Mouse (Mus musculus) CH12.LX (cell line): ENCODE results near the gene Pptc7. TPM values are rescaled to one million over a fixed set of nuclear protein-coding genes. Genes with fewer than 3 reads are reported as not detected.

Source experiments
- DNase-seq: peaks from one replicate; pipeline ENCODE4 v3.0.0-alpha.2; 2013; ENCODE audit errors: extremely low read depth
- H3K27ac ChIP-seq: 2 replicates; pipeline ENCODE4 v1.5.1; 2012; ENCODE audit warnings: low read depth, mild to moderate bottlenecking, control low read depth, moderate library complexity; ENCODE audit not compliant: insufficient read depth
- H3K27me3 ChIP-seq: replicated peaks from 2 replicates; pipeline ENCODE3; 2012; ENCODE audit warnings: inconsistent platforms
- H3K36me3 ChIP-seq, 2 experiments: replicated peaks in 1 of 2; 2 replicates each; pipeline versions ENCODE3 to v1.6.1; 2012; ENCODE audit warnings: inconsistent platforms in 1 of 2, low read length in 1 of 2, mild to moderate bottlenecking in 1 of 2, mixed read lengths in 1 of 2, moderate library complexity in 1 of 2; ENCODE audit not compliant: control insufficient read depth in 1 of 2, insufficient read depth in 1 of 2
- H3K4me1 ChIP-seq, 2 experiments: 2 replicates each; pipeline ENCODE4 v1.6.1; 2012; ENCODE audit warnings: inconsistent platforms in 1 of 2, moderate library complexity in 1 of 2; ENCODE audit not compliant: insufficient read depth in 2 of 2, control insufficient read depth in 1 of 2
- H3K4me2 ChIP-seq: 2 replicates; pipeline ENCODE4 v1.6.1; 2012; ENCODE audit warnings: low read depth, mild to moderate bottlenecking, control low read depth; ENCODE audit not compliant: poor library complexity, insufficient read depth, severe bottlenecking
- H3K4me3 ChIP-seq, 3 experiments: fragments of 150-350 bp in 1 of 3; sonication (generic) in 1 of 3; replicated peaks in 1 of 3; 2 replicates each; pipeline versions ENCODE3 to v1.5.1; 2011 to 2012; ENCODE audit warnings: low read depth in 2 of 3, low read length in 2 of 3, mild to moderate bottlenecking in 2 of 3, moderate library complexity in 2 of 3, control low read depth in 1 of 3, improper control_type of control experiment in 1 of 3, inconsistent platforms in 1 of 3, mixed read lengths in 1 of 3; ENCODE audit not compliant: poor library complexity in 1 of 3
- H3K79me2 ChIP-seq: replicated peaks from 2 replicates; pipeline ENCODE4 v1.6.1; 2012; ENCODE audit warnings: mild to moderate bottlenecking, moderate library complexity; ENCODE audit not compliant: control insufficient read depth, poor library complexity, insufficient read depth, severe bottlenecking; ENCODE audit errors: extremely low read depth
- H3K9ac ChIP-seq: 2 replicates; pipeline ENCODE4 v1.6.1; 2012; ENCODE audit warnings: low read depth, mild to moderate bottlenecking, control low read depth, moderate library complexity; ENCODE audit not compliant: insufficient read depth
- H3K9me3 ChIP-seq: replicated peaks from 2 replicates; pipeline ENCODE3; 2012; ENCODE audit warnings: low read length, inconsistent platforms, mixed read lengths
- CHD2 ChIP-seq: IDR thresholded peaks from 2 replicates; pipeline ENCODE4 v1.6.1; 2011; ENCODE audit warnings: low read length, improper control_type of control experiment
- E2F4 ChIP-seq: IDR thresholded peaks from 2 replicates; pipeline ENCODE4 v1.6.1; 2011; ENCODE audit warnings: low read depth, low read length, improper control_type of control experiment; ENCODE audit not compliant: insufficient replicate concordance
- ELF1 ChIP-seq: IDR thresholded peaks from 2 replicates; pipeline ENCODE4 v1.6.1; 2014; ENCODE audit warnings: low read depth, mild to moderate bottlenecking, inconsistent platforms, low read length, improper control_type of control experiment
- EP300 ChIP-seq: IDR thresholded peaks from 2 replicates; pipeline ENCODE4 v1.6.1; 2011; ENCODE audit warnings: low read length, improper control_type of control experiment
- ETS1 ChIP-seq: conservative IDR thresholded peaks from 2 replicates; pipeline ENCODE4 v1.6.1; 2012; ENCODE audit warnings: low read depth, mild to moderate bottlenecking, inconsistent platforms, low read length, improper control_type of control experiment, moderate library complexity
- JUN ChIP-seq: IDR thresholded peaks from 2 replicates; pipeline ENCODE4 v1.6.1; 2011; ENCODE audit warnings: low read depth, mild to moderate bottlenecking, low read length, improper control_type of control experiment, moderate library complexity; ENCODE audit not compliant: insufficient read depth
- JUND ChIP-seq: conservative IDR thresholded peaks from 2 replicates; pipeline ENCODE4 v1.6.1; 2011; ENCODE audit warnings: low read depth, low read length, improper control_type of control experiment
- KAT2A ChIP-seq: IDR thresholded peaks from 2 replicates; pipeline ENCODE4 v1.6.1; 2012; ENCODE audit warnings: low read length, improper control_type of control experiment, inconsistent platforms; ENCODE audit not compliant: insufficient replicate concordance
- MAX ChIP-seq: IDR thresholded peaks from 2 replicates; pipeline ENCODE4 v1.6.1; 2011; ENCODE audit warnings: low read length, improper control_type of control experiment
- MAZ ChIP-seq: IDR thresholded peaks from 2 replicates; pipeline ENCODE4 v1.6.1; 2012; ENCODE audit warnings: low read depth, mild to moderate bottlenecking, inconsistent platforms, low read length, improper control_type of control experiment, moderate library complexity
- MXI1 ChIP-seq: IDR thresholded peaks from 2 replicates; pipeline ENCODE4 v1.6.1; 2011; ENCODE audit warnings: mild to moderate bottlenecking, low read depth, low read length, improper control_type of control experiment
- MYC ChIP-seq: IDR thresholded peaks from 2 replicates; pipeline ENCODE4 v1.6.1; 2011; ENCODE audit warnings: low read depth, mild to moderate bottlenecking, improper control_type of control experiment, low read length
- NELFE ChIP-seq: IDR thresholded peaks from 2 replicates; pipeline ENCODE4 v1.6.1; 2011; ENCODE audit warnings: low read depth, low read length, improper control_type of control experiment
- NRF1 ChIP-seq: IDR thresholded peaks from 2 replicates; pipeline ENCODE4 v1.6.1; 2014; ENCODE audit warnings: low read depth, mild to moderate bottlenecking, inconsistent platforms, low read length, improper control_type of control experiment, moderate library complexity
- POLR2A ChIP-seq: IDR thresholded peaks from 2 replicates; pipeline ENCODE4 v1.6.1; 2011; ENCODE audit warnings: low read depth, mild to moderate bottlenecking, improper control_type of control experiment, low read length
- POLR2AphosphoS2 ChIP-seq: IDR thresholded peaks from 2 replicates; pipeline ENCODE4 v1.6.1; 2011; ENCODE audit warnings: low read depth, low read length, improper control_type of control experiment
- RCOR1 ChIP-seq: conservative IDR thresholded peaks from 2 replicates; pipeline ENCODE4 v1.6.1; 2012; ENCODE audit warnings: low read depth, mild to moderate bottlenecking, inconsistent platforms, low read length, improper control_type of control experiment
- SIN3A ChIP-seq: IDR thresholded peaks from 2 replicates; pipeline ENCODE4 v1.6.1; 2012; ENCODE audit warnings: low read length, improper control_type of control experiment, inconsistent platforms
- TBP ChIP-seq: conservative IDR thresholded peaks from 2 replicates; pipeline ENCODE4 v1.6.1; 2011; ENCODE audit warnings: low read depth, low read length, improper control_type of control experiment
- TCF12 ChIP-seq: IDR thresholded peaks from 2 replicates; pipeline ENCODE4 v1.6.1; 2014; ENCODE audit warnings: low read depth, mild to moderate bottlenecking, inconsistent platforms, low read length, improper control_type of control experiment
- UBTF ChIP-seq: IDR thresholded peaks from 2 replicates; pipeline ENCODE4 v1.6.1; 2012; ENCODE audit warnings: low read depth, mild to moderate bottlenecking, inconsistent platforms, low read length, improper control_type of control experiment, moderate library complexity
- USF1 ChIP-seq: IDR thresholded peaks from 2 replicates; pipeline ENCODE4 v1.6.1; 2014; ENCODE audit warnings: low read depth, mild to moderate bottlenecking, inconsistent platforms, low read length, improper control_type of control experiment
- USF2 ChIP-seq: conservative IDR thresholded peaks from 2 replicates; pipeline ENCODE4 v1.6.1; 2011; ENCODE audit warnings: low read depth, low read length, improper control_type of control experiment
- ZMIZ1 ChIP-seq: IDR thresholded peaks from 2 replicates; pipeline ENCODE4 v1.6.1; 2012; ENCODE audit warnings: low read depth, mild to moderate bottlenecking, inconsistent platforms, low read length, improper control_type of control experiment
- dilution Hi-C: fragments of 300-500 bp; cut with MboI; formaldehyde crosslinking; loops from 2 replicates; pipeline ENCODE4 v1.14.3; 2020; ENCODE audit warnings: low sequenced_read_pairs; ENCODE audit not compliant: extremely low pct_unique_long_range_greater_than_20kb, extremely low pct_ligation_motif_present
- in situ Hi-C: fragments of 300-500 bp; cut with MboI; formaldehyde crosslinking; loops from 3 replicates; pipeline ENCODE4 v1.14.3; 2019; ENCODE audit warnings: low sequenced_read_pairs, low pct_ligation_motif_present, low pct_unique_long_range_greater_than_20kb, mixed read lengths
- polyA plus RNA-seq: library from polyadenylated mRNA; unstranded; fragments of >175 nt; gene quantifications from 2 replicates; pipeline ENCODE4 v1.2.1, GENCODE M21; 2012; ENCODE audit warnings: low read depth; ENCODE audit not compliant: insufficient read length
- total RNA-seq, 2 experiments: library from RNA; depleted of rRNA; stranded (reverse); fragments of 300-350 nt in 1 of 2; fragments of >200 nt in 1 of 2; gene quantifications; 2 replicates each; pipeline ENCODE4 v1.2.3; 2012 to 2014

Gene Pptc7
- total and polyA plus RNA-seq, 3 experiments, result 17.1 to 25.9 (median 23.6) TPM

- H3K27me3 ChIP-seq, result no peaks in the 10 kb centered on the region
- no peaks in the 10 kb centered on the region for H3K9me3 ChIP-seq
- H3K4me3 ChIP-seq, result no peak overlapping the region
- in situ Hi-C loops (no loop called here), dilution Hi-C loops (no loop called here)
- no peak overlapping the region for H3K9ac ChIP-seq
- no peak overlapping the region for H3K4me2 ChIP-seq
- H3K79me2 ChIP-seq, result no peaks in the 10 kb centered on the region
- H3K36me3 ChIP-seq, result peaks cover 41 to 77% of the 10 kb centered on the region in 2 experiments
- no peaks in the 10 kb centered on the region for H3K4me1 ChIP-seq
- DNase-seq, result no peak
- TF ChIP-seq USF2 (no peak), NRF1 (no peak), UBTF (no peak), E2F4 (no peak), ELF1 (no peak), JUN (no peak), TCF12 (no peak), CHD2 (no peak), MXI1 (no peak), USF1 (no peak), ZMIZ1 (no peak), SIN3A (no peak), MAX (no peak), JUND (no peak), KAT2A (no peak), MYC (no peak), POLR2AphosphoS2 (no peak)
- H3K27ac ChIP-seq, result no peak overlapping the region
These were observed 43.1 kb downstream of the Pptc7 start for GRCm38 (mm10) chr5:122327283-122327682.

GRCm38 (mm10) chr5:122330269-122330668, 46.1 kb downstream of the Pptc7 start:
- H3K9me3 ChIP-seq, result no peaks in the 10 kb centered on the region
- in situ Hi-C loops, result no loop called here
- H3K4me2 ChIP-seq, result no peak overlapping the region
- no peak overlapping the region for H3K9ac ChIP-seq
- no peak overlapping the region for H3K4me3 ChIP-seq
- TF ChIP-seq RCOR1 (no peak), MAZ (no peak), TBP (no peak), ETS1 (no peak), UBTF (no peak), USF1 (no peak), TCF12 (no peak), JUND (no peak), NELFE (no peak), MYC (no peak), EP300 (no peak), ELF1 (no peak), POLR2A (no peak)
- peaks cover 20 to 70% of the 10 kb centered on the region in 2 experiments for H3K36me3 ChIP-seq
- H3K4me1 ChIP-seq, result no peaks in the 10 kb centered on the region
- dilution Hi-C loops, result no loop called here
- H3K27ac ChIP-seq, result no peak overlapping the region
- H3K27me3 ChIP-seq, result no peaks in the 10 kb centered on the region
- no peak for DNase-seq
- H3K79me2 ChIP-seq, result no peaks in the 10 kb centered on the region
